Mouse (Mus musculus) bone marrow macrophage, adult 2 months (primary cell): ENCODE results near the gene Apob.

ENCODE experiments used
- CTCF ChIP-seq: IDR thresholded peaks from 2 replicates; pipeline ENCODE4 v1.5.1; 2012; ENCODE audit warnings: low read depth, mild to moderate bottlenecking, low read length, moderate library complexity
- POLR2A ChIP-seq: IDR thresholded peaks from 2 replicates; pipeline ENCODE4 v1.6.1; 2012; ENCODE audit warnings: mild to moderate bottlenecking, low read depth, low read length, borderline replicate concordance

DNA sequence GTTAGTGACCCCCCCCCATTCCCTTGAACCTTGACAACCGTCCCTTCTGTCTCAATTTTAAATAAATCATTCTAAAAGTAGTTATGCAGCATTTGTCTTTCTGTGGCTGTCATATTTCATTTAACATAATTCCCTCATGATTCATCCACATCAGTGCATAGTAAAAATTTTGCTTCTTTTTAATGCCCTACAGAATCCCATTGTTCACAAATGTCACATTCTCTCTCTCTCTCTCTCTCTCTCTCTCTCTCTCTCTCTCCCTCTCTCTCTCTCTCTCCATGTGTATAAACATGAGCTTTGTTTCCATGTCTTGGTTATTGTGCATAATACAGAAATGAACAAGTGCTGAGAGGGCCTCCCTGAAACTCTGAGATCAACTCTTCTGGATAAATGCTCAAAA is 18.6 kb upstream of the Apob start:
- TF ChIP-seq CTCF (no peak), POLR2A (no peak)
